Mouse (Mus musculus) liver, postnatal 0 days (tissue): ENCODE results near the gene Glrp1.

Source experiments
- CTCF ChIP-seq: sonication (generic); IDR thresholded peaks from 2 replicates; pipeline ENCODE4 v1.5.1; 2016; ENCODE audit warnings: antibody characterized with exemption, low read depth
- EP300 ChIP-seq: IDR thresholded peaks from 2 replicates; pipeline ENCODE4 v1.6.1; 2016; ENCODE audit warnings: antibody characterized with exemption, low read depth, mild to moderate bottlenecking

DNA sequence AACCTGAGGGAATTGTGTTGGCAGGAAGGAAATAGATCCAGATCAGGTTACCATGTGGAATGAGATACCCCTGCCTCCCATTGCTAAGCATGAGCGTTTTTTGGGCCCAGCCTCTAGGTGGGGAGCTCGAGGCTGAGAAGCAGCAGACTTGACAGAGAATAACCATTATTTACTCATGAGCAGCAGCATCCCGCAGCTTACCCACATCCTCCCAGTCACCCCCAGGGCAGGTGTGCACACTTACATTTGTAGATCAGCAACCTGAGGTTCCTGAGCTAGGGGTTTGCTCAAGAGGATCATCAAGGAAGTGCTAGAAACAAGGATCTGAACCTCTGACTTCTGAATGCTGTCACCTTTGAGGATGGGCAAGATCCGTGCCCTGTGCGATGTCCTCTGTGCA, 3.5 kb downstream of the Glrp1 start:
- TF ChIP-seq CTCF (no peak), EP300 (no peak)
